Mouse (Mus musculus) heart, embryonic 10.5 days (tissue): ENCODE data around the gene Sipa1l1. TPM values are rescaled to one million over a fixed set of nuclear protein-coding genes. Genes with fewer than 3 reads are reported as not detected.
A peak's percentile ranks its signal among the peaks of the same experiment; 100 is the strongest.
"Not testable (repeated sequence)": the region's sequence is repeated elsewhere in the genome, so short reads cannot be mapped to it uniquely, and the experiment has no call there.

Experiments
- DNase-seq: peaks from one replicate; pipeline ENCODE4 v3.0.0-alpha.2; 2017; ENCODE audit warnings: low spot score
- H3K27ac ChIP-seq: fragments of 300-500 bp; sonication (generic); 2 replicates; pipeline ENCODE4 v1.5.1; 2016; ENCODE audit warnings: mild to moderate bottlenecking
- H3K27me3 ChIP-seq: fragments of 300-500 bp; sonication (generic); 2 replicates; pipeline ENCODE4 v1.6.1; 2016; ENCODE audit warnings: mild to moderate bottlenecking; ENCODE audit not compliant: poor library complexity, insufficient read depth, severe bottlenecking
- H3K36me3 ChIP-seq: fragments of 300-500 bp; sonication (generic); 2 replicates; pipeline ENCODE4 v1.6.1; 2016; ENCODE audit warnings: mild to moderate bottlenecking, moderate library complexity
- H3K4me1 ChIP-seq: fragments of 300-500 bp; sonication (generic); 2 replicates; pipeline ENCODE4 v1.6.1; 2016; ENCODE audit warnings: mild to moderate bottlenecking
- H3K4me3 ChIP-seq: fragments of 300-500 bp; sonication (generic); 2 replicates; pipeline ENCODE4 v1.5.1; 2016; ENCODE audit warnings: mild to moderate bottlenecking, moderate library complexity
- H3K9me3 ChIP-seq: fragments of 300-500 bp; sonication (generic); 2 replicates; pipeline ENCODE4 v1.6.1; 2016; ENCODE audit warnings: mild to moderate bottlenecking, moderate library complexity
- WGBS: fragments of 180-500 bp; shearing (Covaris S2); methylation state at CpG from one replicate; pipeline ENCODE4 v1.1.7; 2016; 5-methylcytosine and 5-hydroxymethylcytosine counted together
- polyA plus RNA-seq: library from polyadenylated mRNA; unstranded; fragments of >200 nt; fragmentation: Nextera tagmentation; extraction: Ambion mirVana; gene quantifications from 2 replicates; pipeline ENCODE4 v1.2.1, GENCODE M21; 2016

The Sipa1l1 gene
- polyA plus RNA-seq, 1 experiment from 2014 or later, result 35.2 TPM

DNA sequence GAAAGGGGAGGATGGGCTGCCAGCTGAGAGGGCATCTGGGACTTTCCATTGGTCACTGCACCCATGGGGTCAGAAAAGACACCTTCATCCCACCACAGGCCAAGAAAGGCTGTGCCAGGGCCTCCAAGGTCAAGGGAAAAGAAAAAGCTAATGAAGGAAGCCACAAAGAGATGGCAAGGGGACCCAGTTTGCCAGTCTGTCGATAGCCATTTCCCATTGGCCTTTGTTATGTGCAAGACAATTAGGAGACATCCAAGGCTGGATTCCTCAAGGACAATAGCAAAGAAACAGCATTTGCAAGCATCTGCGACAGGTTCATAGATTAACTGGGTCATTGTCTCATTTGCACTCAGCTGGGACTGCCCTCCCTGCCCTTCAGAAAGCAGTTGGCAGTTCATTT, 316.3 kb downstream of the Sipa1l1 start:
- H3K4me1 ChIP-seq, result peaks cover 31% of the 10 kb centered on the region
- H3K27ac ChIP-seq, result 0 out of 2 replicates have a peak overlapping the region, but pooled peaks have one; percentile 1
- H3K27me3 ChIP-seq, result no peaks in the 10 kb centered on the region
- H3K9me3 ChIP-seq, result no peaks in the 10 kb centered on the region
- H3K36me3 ChIP-seq, result no peaks in the 10 kb centered on the region
- no peak overlapping the region for H3K4me3 ChIP-seq
- DNase-seq, result no peak
- WGBS, result 63% methylated on average over 2 of the region's 2 CpGs

DNA sequence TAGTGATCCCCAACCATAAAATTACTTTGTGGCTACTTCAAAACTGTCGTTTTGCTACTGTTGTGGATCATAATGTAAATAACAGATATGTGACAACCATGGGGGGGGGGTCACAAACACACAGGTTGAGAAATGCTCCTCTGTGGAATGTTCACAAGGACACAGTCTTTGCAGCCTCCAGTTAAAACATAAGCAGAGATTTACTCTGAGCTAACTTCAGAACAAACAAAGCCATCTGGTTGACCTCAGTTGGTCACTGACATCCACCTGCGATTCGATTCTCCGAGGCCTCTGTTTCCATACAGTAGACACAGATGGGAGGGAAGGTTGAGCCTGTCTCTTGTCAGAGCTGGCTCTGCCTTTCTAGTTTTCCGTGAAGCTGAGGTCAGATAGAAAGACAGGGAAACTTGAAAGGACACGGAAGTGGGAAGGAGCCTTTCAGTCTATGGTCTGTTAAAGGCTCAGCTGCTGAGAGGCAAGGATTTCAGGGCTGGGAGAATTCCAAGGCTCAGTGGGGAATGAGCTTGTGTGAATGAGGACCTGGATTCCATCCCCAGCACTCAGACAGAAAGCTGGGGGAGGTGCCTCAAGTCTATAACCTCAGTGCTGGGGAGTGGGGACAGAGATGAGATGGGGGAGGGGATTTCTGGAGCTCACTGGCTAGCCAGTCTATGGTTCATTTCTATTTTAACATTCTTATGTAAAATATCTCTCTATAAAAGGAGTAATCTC, 317.9 kb downstream of the Sipa1l1 start:
- H3K27ac ChIP-seq, result peak overlapping the region; percentile 78
- no peaks in the 10 kb centered on the region for H3K36me3 ChIP-seq
- no peaks in the 10 kb centered on the region for H3K27me3 ChIP-seq
- 0 out of 2 replicates have a peak overlapping the region, but pooled peaks have one; percentile 5 for H3K4me3 ChIP-seq
- DNase-seq, result peak; percentile 84
- no peaks in the 10 kb centered on the region for H3K9me3 ChIP-seq
- peaks cover 35% of the 10 kb centered on the region for H3K4me1 ChIP-seq
- 20% methylated on average over 6 of the region's 6 CpGs for WGBS

GRCm38 (mm10) chr12:82489093-82489492, 320.0 kb downstream of the Sipa1l1 start:
- Histone ChIP-seq H3K36me3 (no peaks in the 10 kb centered on the region), H3K27me3 (no peaks in the 10 kb centered on the region), H3K4me1 (peaks cover 35% of the 10 kb centered on the region), H3K9me3 (no peaks in the 10 kb centered on the region), H3K27ac (peak overlapping the region; percentile 59; the same call in 1 of the 2 replicates), H3K4me3 (no peak overlapping the region)
- peak; percentile 81 for DNase-seq
- WGBS, result 41% methylated on average over 4 of the region's 4 CpGs

GRCm38 (mm10) chr12:82489621-82490020, 320.5 kb downstream of the Sipa1l1 start:
- Histone ChIP-seq H3K4me3 (no peak overlapping the region), H3K36me3 (no peaks in the 10 kb centered on the region), H3K27ac (no peak overlapping the region), H3K4me1 (peaks cover 35% of the 10 kb centered on the region), H3K9me3 (no peaks in the 10 kb centered on the region), H3K27me3 (no peaks in the 10 kb centered on the region)
- 28% methylated on average over 7 of the region's 7 CpGs for WGBS
- DNase-seq, result peak; percentile 77

GRCm38 (mm10) chr12:82492456-82492855, 323.3 kb downstream of the Sipa1l1 start:
- WGBS, result 85% methylated on average over 9 of the region's 9 CpGs
- peak; percentile 69 for DNase-seq
- Histone ChIP-seq H3K4me1 (peaks cover 18% of the 10 kb centered on the region), H3K27me3 (no peaks in the 10 kb centered on the region), H3K4me3 (no peak overlapping the region), H3K27ac (no peak overlapping the region), H3K36me3 (no peaks in the 10 kb centered on the region), H3K9me3 (no peaks in the 10 kb centered on the region)

- not testable (repeated sequence) for H3K4me3 ChIP-seq, H3K27me3 ChIP-seq, H3K36me3 ChIP-seq, H3K9me3 ChIP-seq, DNase-seq, H3K27ac ChIP-seq
- WGBS, result 48% methylated on average over 1 of the region's 1 CpGs
- peaks cover 15% of the 10 kb centered on the region for H3K4me1 ChIP-seq
Observed at GRCm38 (mm10) chr12:82493260-82493659, 324.1 kb downstream of the Sipa1l1 start.

DNA sequence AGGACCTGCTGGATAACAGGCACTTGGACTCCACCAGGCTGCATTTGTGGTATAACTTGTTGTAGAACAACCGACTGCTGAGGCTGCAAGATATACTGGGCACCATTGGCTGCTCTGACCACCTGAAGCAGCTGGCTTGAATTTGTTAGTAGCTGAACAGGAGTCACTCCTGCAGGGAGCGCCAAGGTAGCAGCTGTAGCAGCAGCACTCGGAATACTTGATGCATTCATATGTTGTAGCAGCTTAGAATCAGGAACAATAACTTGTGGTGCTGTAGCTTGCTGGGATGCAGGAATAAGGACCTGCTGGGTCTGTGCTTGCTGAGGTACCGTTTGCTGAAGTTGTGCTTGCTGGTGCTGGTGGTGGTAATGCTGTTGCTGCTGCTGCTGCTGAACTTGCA, 326.8 kb downstream of the Sipa1l1 start:
- no peaks in the 10 kb centered on the region for H3K9me3 ChIP-seq
- WGBS, result 71% methylated on average over 4 of the region's 4 CpGs
- H3K4me3 ChIP-seq, result no peak overlapping the region

DNA sequence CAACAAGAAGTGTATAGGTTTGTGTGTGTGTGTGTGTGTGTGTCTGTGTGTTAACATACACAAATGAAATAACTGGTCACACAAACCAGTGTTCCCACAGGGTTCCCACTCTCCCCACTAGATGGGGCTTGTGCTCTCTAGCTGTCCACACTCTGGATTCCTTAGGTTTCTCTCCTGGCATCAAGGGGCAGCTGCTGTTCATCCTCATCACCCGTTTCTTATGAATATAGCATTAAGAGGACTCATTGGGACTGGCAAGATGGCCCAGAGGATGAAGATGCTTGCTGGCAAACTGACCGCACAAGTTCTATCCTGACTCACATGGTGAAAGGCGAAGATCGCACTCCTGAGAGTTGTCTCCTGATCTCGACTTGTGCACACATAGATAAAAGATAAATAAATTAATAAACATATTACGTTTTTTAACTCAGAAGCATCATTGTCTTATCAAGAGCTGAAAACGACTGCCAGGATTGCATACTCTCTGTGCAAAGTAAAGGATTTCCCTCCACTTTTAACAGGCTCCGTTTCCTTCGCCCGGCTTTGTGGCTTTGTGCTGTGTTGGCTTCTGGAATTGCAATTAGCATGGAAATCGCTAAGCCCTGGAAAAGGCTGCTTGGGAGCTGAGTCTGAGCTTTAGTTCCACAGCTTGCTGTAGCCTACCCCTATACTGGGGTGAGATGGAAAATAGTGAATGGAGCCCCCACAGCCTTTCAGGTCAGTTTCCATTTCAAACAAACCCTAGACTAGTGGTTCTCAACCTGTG, 328.9 kb downstream of the Sipa1l1 start:
- Histone ChIP-seq H3K9me3 (no peaks in the 10 kb centered on the region), H3K36me3 (no peaks in the 10 kb centered on the region), H3K4me3 (0 out of 2 replicates have a peak overlapping the region, but pooled peaks have one; percentile 15), H3K27me3 (no peaks in the 10 kb centered on the region), H3K27ac (no peak overlapping the region), H3K4me1 (no peaks in the 10 kb centered on the region)
- WGBS, result 47% methylated on average over 11 of the region's 11 CpGs
- DNase-seq, result peak; percentile 83

More for the DNA sequence above, 326.8 kb downstream of the Sipa1l1 start:
- no peaks in the 10 kb centered on the region for H3K36me3 ChIP-seq
- peak; percentile 58 for DNase-seq
- no peaks in the 10 kb centered on the region for H3K27me3 ChIP-seq
- H3K4me1 ChIP-seq, result 0 out of 2 replicates have a peak, but pooled peaks cover 2% of the 10 kb centered on the region
- H3K27ac ChIP-seq, result no peak overlapping the region

DNA sequence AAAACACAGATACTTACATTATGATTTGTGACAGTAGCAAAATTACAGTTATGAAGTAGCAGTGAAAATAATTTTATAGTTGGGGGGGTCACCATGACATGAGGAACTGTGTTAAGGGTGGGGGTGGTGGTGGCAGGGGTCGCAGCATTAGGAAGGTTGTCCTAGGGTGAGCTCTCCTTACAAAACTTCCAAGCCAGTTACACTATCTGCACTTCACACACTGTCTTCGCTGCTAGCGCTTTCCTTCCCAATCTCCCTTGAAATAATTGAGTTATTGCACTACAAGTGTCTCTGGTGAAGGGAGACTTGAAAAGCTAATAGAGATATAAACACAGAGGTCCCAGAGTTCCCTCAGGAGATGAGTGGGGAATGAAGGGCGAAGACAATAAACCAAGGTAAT, 329.6 kb downstream of the Sipa1l1 start:
- H3K27me3 ChIP-seq, result no peaks in the 10 kb centered on the region
- H3K4me1 ChIP-seq, result no peaks in the 10 kb centered on the region
- H3K4me3 ChIP-seq, result no peak overlapping the region
- no peaks in the 10 kb centered on the region for H3K36me3 ChIP-seq
- H3K9me3 ChIP-seq, result no peaks in the 10 kb centered on the region
- 82% methylated on average over 4 of the region's 4 CpGs for whole genome bisulfite sequencing
- no peak overlapping the region for H3K27ac ChIP-seq
- DNase-seq, result peak; percentile 13

DNA sequence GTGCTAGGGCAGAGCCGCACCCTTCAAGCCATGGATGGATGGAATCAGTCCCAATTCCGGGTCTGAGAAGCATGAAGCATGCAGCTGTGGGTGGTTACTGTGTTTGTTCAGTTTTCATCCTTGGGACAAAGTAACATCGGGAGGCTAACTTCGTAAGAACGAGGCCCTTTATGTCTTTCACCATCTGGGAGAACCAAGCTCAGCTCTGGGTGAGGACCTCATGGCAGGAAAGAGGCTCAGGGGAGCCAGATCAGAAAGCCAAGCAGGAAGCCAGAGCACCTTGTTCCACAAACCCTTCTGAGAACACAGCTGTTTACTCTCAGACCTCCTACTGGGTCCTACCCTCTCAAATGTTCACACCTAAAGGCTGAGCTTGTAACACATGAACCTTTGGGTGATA, 330.6 kb downstream of the Sipa1l1 start:
- Histone ChIP-seq H3K27ac (no peak overlapping the region), H3K27me3 (no peaks in the 10 kb centered on the region), H3K9me3 (no peaks in the 10 kb centered on the region), H3K4me3 (no peak overlapping the region), H3K36me3 (no peaks in the 10 kb centered on the region), H3K4me1 (no peaks in the 10 kb centered on the region)
- DNase-seq, result peak; percentile 60
- WGBS, result 84% methylated on average over 5 of the region's 5 CpGs
